Mouse (Mus musculus): ENCODE results near the gene Rpp25. TPM values are rescaled to one million over a fixed set of nuclear protein-coding genes. Genes with fewer than 3 reads are reported as not detected.

The Rpp25 gene
- polyA plus RNA-seq, 1 experiment: 14.3 TPM

DNA sequence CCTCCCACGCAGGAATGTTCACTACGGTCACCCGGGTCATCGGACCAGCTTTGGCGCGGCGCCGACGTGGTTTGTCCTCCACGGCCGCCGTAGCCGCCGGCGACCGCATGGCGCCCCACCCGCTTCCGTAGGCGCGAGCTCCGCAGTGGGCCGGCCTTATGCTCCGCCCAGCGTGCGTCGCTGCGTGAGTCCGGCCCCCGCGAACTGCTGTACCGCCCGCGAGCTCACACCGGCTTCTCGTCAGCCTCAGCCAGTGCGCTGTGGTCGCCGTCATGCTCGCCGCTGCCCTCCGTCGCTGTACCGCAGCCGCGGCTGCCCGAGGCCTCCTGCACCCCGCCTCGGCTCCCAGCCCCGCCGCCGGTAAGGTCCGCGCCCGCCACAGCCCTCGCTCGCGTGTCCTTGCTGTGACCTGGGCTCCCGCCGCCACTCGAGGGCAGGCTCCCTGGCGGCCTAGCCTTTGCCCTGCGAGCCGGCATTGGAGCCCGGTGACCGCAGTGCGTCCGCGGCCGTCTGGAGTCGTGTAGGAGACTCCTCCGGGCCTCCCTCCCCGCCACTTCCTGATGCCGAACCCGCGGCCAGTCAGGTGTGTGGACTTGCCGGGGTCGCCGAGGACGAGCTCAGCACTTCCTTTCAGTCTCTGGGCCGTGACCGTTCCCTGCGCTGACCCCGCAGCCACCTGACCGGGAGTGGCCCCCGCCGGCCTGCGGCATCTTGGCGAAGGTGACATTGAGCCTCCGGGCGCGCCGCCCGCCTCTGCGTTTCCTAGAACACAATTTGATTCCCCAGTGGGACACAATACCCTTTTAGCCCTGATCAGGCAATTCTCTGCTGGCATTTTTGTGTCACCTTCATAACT, 17.5 kb downstream of the Rpp25 start, which contains the start of gene Cox5a:
TSS of gene Cox5a (plus strand) at position 219 of the 856 bp plus-strand sequence.
- Histone ChIP-seq H3K27me3 (ENCODE audit: control insufficient read depth, insufficient read depth, low read length, poor library complexity, severe bottlenecking) (no peaks in the 10 kb centered on the region), H3K36me3 (ENCODE audit: control insufficient read depth, insufficient read depth, low read length, poor library complexity, severe bottlenecking) (peaks cover 5% of the 10 kb centered on the region; the same call in 1 of the 2 replicates), H3K4me3 (ENCODE audit: low read depth, low read length) (peak within 1 kb of the TSS; percentile 96), H3K27ac (ENCODE audit: insufficient read depth, low read length) (peak within 1 kb of the TSS; percentile 61), H3K4me1 (ENCODE audit: control insufficient read depth, insufficient read depth, low read length) (peaks cover 3% of the 10 kb centered on the region), H3K9ac (ENCODE audit: low read depth, poor library complexity, severe bottlenecking) (peak within 1 kb of the TSS; percentile 86), H3K9me3 (replicated peaks; ENCODE audit: control insufficient read depth, insufficient read depth, low read length, poor library complexity, severe bottlenecking) (no peaks in the 10 kb centered on the region)
- peak; percentile 52; the same call in 1 of the 2 replicates for TF ChIP-seq EP300 (IDR thresholded peaks at IDR 0.05; ENCODE audit: insufficient read depth, low read depth, low read length)
- no peak for TF ChIP-seq CTCF (IDR thresholded peaks at IDR 0.05; ENCODE audit: low read depth, low read length)
- peak; percentile 84 for TF ChIP-seq POLR2A (IDR thresholded peaks at IDR 0.05; ENCODE audit: insufficient read depth, low read length)

DNA sequence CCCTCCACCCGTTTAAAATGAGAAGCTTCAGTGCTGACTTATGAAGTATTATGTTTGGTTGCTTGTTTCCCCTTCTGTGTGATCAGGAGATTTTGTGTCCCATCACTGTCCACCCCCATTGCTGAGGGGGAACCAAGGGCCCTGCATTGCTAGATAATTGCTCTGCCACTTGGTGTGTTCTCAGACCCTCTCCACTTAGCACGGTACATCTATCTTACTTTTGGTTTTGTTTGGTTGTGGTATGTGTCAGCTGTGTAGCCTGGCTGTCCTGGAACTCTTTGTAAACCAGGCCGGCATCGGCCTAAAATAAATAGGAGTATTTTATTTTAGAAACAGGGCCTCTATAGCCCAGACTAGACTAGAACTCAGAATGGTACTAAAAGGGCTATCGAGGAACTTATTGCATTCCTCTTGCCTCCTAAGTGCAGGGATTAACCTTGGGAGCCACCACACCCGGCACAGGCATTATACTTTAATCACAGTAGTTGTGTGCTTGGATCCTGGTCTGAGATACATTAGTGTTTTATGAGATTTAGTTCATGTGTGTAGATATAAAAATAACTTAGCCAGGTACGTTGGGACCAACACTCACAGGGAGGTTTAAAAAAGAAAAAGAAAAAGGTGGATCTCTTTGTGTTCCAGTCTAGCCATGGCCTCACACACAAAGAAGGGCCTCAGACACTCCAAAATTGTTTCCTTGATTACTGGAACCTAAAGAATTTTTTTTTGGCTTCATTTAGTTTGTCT, 18.5 kb downstream of the Rpp25 start:
- Histone ChIP-seq H3K4me3 (ENCODE audit: low read depth, low read length) (peak overlapping the region; percentile 96), H3K9ac (ENCODE audit: low read depth, poor library complexity, severe bottlenecking) (peak overlapping the region; percentile 86), H3K27ac (ENCODE audit: insufficient read depth, low read length) (peak overlapping the region; percentile 61), H3K4me1 (ENCODE audit: control insufficient read depth, insufficient read depth, low read length) (peaks cover 3% of the 10 kb centered on the region), H3K36me3 (ENCODE audit: control insufficient read depth, insufficient read depth, low read length, poor library complexity, severe bottlenecking) (peaks cover 5% of the 10 kb centered on the region), H3K9me3 (replicated peaks; ENCODE audit: control insufficient read depth, insufficient read depth, low read length, poor library complexity, severe bottlenecking) (no peaks in the 10 kb centered on the region), H3K27me3 (ENCODE audit: control insufficient read depth, insufficient read depth, low read length, poor library complexity, severe bottlenecking) (no peaks in the 10 kb centered on the region)
- TF ChIP-seq POLR2A (IDR thresholded peaks at IDR 0.05; ENCODE audit: insufficient read depth, low read length): no peak
- TF ChIP-seq EP300 (IDR thresholded peaks at IDR 0.05; ENCODE audit: insufficient read depth, low read depth, low read length): no peak
- TF ChIP-seq CTCF (IDR thresholded peaks at IDR 0.05; ENCODE audit: low read depth, low read length): no peak

DNA sequence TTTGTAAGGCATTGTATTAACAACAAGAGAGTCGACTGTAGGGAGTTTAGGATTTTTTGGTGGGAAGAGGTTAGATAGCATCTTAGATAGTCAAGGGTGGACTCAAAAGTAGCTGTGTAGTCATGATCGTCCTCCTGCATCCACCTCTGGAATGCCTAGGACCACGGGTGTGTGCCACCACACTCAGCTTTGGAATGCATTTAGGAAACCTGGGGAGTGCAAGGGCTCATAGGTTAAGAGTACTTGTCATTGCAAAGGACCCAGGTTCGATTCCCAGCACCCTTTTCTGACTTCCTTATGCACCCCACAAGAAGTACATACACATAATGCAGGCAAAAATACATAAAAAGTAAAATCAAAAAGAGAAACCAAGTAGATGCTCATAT, 19.0 kb downstream of the Rpp25 start:
- Histone ChIP-seq H3K27ac (ENCODE audit: insufficient read depth, low read length) (peak overlapping the region; percentile 33; the same call in 1 of the 2 replicates), H3K4me3 (ENCODE audit: low read depth, low read length) (peak overlapping the region; percentile 45), H3K27me3 (ENCODE audit: control insufficient read depth, insufficient read depth, low read length, poor library complexity, severe bottlenecking) (no peaks in the 10 kb centered on the region), H3K9ac (ENCODE audit: low read depth, poor library complexity, severe bottlenecking) (peak overlapping the region; percentile 86), H3K36me3 (ENCODE audit: control insufficient read depth, insufficient read depth, low read length, poor library complexity, severe bottlenecking) (peaks cover 6% of the 10 kb centered on the region), H3K9me3 (replicated peaks; ENCODE audit: control insufficient read depth, insufficient read depth, low read length, poor library complexity, severe bottlenecking) (no peaks in the 10 kb centered on the region), H3K4me1 (ENCODE audit: control insufficient read depth, insufficient read depth, low read length) (peaks cover 4% of the 10 kb centered on the region)
- TF ChIP-seq POLR2A (IDR thresholded peaks at IDR 0.05; ENCODE audit: insufficient read depth, low read length): no peak
- no peak for TF ChIP-seq CTCF (IDR thresholded peaks at IDR 0.05; ENCODE audit: low read depth, low read length)
- no peak for TF ChIP-seq EP300 (IDR thresholded peaks at IDR 0.05; ENCODE audit: insufficient read depth, low read depth, low read length)

DNA sequence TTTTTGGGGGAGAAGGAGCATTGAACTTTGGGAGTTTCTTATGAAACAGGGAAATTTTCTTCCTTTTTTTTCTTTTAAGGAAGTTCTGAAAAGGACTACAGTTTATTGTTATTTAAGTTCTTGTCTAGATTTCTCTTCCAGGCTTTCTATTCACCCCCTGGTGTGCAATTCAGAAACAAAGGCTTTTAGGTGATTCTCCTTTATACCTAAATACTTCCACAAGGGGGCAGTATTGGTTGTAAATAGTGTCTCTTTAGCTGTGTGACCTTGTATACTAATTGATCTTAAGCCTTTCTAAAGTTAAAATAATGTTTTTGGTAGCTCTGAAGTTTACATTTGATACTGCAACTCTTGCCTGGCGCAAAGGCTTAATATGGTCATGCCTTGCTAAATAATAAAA, 19.9 kb downstream of the Rpp25 start:
- Histone ChIP-seq H3K27me3 (ENCODE audit: control insufficient read depth, insufficient read depth, low read length, poor library complexity, severe bottlenecking) (no peaks in the 10 kb centered on the region), H3K4me3 (ENCODE audit: low read depth, low read length) (no peak overlapping the region), H3K9me3 (replicated peaks; ENCODE audit: control insufficient read depth, insufficient read depth, low read length, poor library complexity, severe bottlenecking) (no peaks in the 10 kb centered on the region), H3K27ac (ENCODE audit: insufficient read depth, low read length) (no peak overlapping the region), H3K36me3 (ENCODE audit: control insufficient read depth, insufficient read depth, low read length, poor library complexity, severe bottlenecking) (peaks cover 14% of the 10 kb centered on the region), H3K9ac (ENCODE audit: low read depth, poor library complexity, severe bottlenecking) (no peak overlapping the region), H3K4me1 (ENCODE audit: control insufficient read depth, insufficient read depth, low read length) (peaks cover 4% of the 10 kb centered on the region)
- TF ChIP-seq EP300 (IDR thresholded peaks at IDR 0.05; ENCODE audit: insufficient read depth, low read depth, low read length): no peak
- no peak for TF ChIP-seq POLR2A (IDR thresholded peaks at IDR 0.05; ENCODE audit: insufficient read depth, low read length)
- TF ChIP-seq CTCF (IDR thresholded peaks at IDR 0.05; ENCODE audit: low read depth, low read length): no peak

DNA sequence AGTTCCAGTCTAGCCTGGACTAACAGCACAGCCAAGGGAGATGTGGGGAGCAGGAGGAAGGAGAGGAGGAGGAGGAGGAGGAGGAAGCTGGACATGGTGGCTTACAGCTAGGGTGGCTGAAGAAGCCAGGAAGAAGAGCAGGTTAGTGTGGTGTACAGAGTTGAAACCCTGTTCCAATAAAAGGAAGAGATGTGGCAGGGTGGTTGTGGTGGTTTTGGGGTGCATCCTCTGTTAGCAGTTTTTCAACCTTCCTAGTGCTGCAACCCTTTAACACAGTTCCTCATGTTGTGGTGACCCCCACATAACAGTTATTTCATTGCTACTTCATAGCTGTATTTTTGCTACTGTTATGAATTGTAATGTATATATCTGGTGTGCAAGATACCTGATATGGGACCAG, 20.6 kb downstream of the Rpp25 start:
- H3K27ac ChIP-seq (ENCODE audit: insufficient read depth, low read length): no peak overlapping the region
- peaks cover 4% of the 10 kb centered on the region for H3K4me1 ChIP-seq (ENCODE audit: control insufficient read depth, insufficient read depth, low read length)
- no peaks in the 10 kb centered on the region for H3K9me3 ChIP-seq (replicated peaks; ENCODE audit: control insufficient read depth, insufficient read depth, low read length, poor library complexity, severe bottlenecking)
- H3K4me3 ChIP-seq (ENCODE audit: low read depth, low read length): no peak overlapping the region
- H3K9ac ChIP-seq (ENCODE audit: low read depth, poor library complexity, severe bottlenecking): no peak overlapping the region
- H3K27me3 ChIP-seq (ENCODE audit: control insufficient read depth, insufficient read depth, low read length, poor library complexity, severe bottlenecking): no peaks in the 10 kb centered on the region
- TF ChIP-seq CTCF (IDR thresholded peaks at IDR 0.05; ENCODE audit: low read depth, low read length): no peak
- no peak for TF ChIP-seq EP300 (IDR thresholded peaks at IDR 0.05; ENCODE audit: insufficient read depth, low read depth, low read length)
- TF ChIP-seq POLR2A (IDR thresholded peaks at IDR 0.05; ENCODE audit: insufficient read depth, low read length): no peak
- H3K36me3 ChIP-seq (ENCODE audit: control insufficient read depth, insufficient read depth, low read length, poor library complexity, severe bottlenecking): peaks cover 21% of the 10 kb centered on the region
